Mouse (Mus musculus): ENCODE data around the gene Stpg2.

DNA sequence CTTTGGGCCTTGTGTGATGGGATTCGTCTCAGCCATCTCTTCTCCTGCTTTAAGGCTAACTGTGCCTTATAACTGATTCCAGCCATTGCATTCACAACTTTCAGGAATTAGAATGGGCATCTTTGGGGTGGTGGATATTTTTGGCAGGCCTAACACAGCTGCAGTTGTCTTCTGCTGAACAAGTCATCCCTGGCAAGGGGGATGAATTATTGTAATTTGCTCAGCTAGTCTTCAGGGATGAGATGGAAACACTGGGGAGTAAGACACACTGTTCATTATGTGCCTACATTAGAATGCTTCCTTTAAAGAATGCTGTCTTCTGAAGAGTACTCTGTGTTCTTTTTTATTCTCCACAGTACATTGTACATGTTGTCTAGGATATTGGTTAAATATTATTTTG lies 14.0 kb upstream of the Stpg2 start:
- TF ChIP-seq TAL1 (IDR thresholded peaks at IDR 0.05; ENCODE audit: low read length): no peak
- no peak for TF ChIP-seq GATA1 (IDR thresholded peaks at IDR 0.05; ENCODE audit: low read length)

Data from erythroblast, embryonic 14.5 days (primary cell).